Mouse (Mus musculus): ENCODE measurements around the gene Mdga1.
A peak's percentile ranks its signal among the peaks of the same experiment; 100 is the strongest.

The Mdga1 gene

GRCm38 (mm10) chr17:29981568-29981967, 11.7 kb upstream of the Mdga1 start:
- no peak for DNase-seq (ENCODE audit: low read depth)

DNA sequence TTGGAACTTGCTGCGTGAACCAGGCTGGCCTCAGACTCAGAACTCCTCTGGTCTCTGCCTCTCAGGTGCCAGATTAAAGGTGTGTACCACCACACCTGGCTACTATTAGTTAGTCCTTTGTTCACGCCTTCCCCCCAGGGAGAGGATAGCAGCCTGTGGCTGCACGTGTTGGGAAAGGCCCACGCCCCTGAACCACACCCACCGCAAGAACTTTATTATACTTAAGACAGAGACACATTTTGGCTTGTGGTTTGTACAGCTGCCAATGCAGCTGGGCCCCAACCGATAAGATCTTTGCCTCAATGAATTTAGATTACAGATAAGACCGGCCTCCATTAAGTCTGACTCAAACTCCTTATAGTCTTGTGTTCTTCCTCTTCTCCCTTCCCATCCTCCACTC, 10.0 kb upstream of the Mdga1 start:
- peak; percentile 70 for DNase-seq (ENCODE audit: low read depth)

DNA sequence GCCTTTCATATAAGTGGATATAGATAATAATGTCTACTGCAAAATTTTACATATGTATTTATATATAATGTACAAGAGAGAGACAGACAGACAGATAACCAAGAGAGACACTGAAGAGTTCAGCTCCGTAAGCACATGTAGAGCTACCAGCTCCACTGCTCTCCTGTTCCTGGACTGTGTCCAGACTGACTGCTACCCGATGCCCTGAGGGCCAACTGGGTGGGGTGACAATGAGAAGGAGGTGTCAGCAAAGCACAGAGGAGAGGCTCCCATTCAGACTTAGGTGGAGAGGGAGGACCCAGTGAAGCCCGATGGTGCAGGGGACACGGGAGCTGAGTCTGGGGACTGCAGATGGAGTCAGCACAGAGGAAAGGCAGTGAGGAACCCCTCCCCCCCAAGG, 9.1 kb upstream of the Mdga1 start:
- DNase-seq (ENCODE audit: low read depth) = no peak

DNA sequence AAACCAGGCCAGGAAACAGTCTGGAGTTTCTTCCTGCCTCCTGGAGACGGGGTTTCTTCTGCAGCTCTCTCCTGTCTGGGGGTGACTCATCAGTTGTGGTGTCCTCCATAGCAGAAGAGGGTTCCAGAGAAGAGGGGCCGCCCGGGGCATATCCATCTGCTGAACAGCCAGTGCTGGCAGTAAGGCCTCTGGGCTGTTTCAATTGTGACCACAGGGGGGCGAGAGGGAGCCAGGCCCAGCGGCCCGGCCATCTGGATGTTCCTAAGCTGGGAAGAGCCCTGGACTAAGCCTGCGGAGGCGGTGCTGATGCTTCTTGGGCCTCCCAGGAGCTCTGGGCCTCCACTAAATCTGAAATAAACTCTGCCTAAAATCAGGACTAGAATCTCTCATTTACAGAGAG, 5.8 kb upstream of the Mdga1 start:
- DNase-seq (ENCODE audit: low read depth) = peak; percentile 71

DNA sequence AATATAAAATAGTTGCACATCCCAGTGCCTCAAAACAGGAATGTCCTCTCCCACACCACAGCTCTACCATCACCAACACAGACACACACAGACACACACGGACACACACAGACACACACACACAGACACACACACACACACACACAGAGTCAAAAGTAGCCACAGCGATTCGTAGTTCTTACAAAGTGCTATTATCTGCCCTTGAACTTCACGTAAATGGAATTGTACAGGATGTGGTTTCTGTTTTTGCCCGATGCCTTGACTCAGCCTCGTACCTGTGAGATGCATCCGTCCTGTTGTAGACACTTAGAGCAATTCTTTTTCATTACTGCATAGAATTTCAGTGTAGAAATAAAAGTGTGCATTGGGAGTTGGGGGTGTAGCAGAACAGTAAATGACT, 3.3 kb upstream of the Mdga1 start:
- peak; percentile 76 for DNase-seq (ENCODE audit: low read depth)

- no peak for DNase-seq (ENCODE audit: low read depth)
These were observed 2.0 kb upstream of the Mdga1 start for GRCm38 (mm10) chr17:29971761-29972432.

DNA sequence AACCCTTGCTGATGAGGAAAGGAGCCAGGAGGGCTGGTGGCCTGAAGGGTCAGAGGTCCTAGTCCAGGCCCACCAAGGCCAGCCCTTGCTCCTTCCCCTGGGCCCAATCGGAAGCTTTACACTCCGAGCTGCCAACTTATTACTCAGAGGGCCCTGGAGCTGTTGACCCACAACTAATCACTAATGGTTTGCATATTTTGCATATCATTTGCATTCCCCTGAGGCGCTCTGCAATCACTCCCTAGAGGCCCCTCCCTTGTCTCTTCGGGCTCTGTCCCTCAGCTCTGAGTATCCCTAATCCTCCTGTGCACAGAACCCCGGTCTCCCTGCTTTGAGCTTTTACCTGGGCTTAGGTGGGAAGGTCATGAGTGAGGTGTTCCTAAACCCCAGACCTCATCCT, 4.4 kb downstream of the Mdga1 start:
- DNase-seq (ENCODE audit: low read depth) = no peak

DNA sequence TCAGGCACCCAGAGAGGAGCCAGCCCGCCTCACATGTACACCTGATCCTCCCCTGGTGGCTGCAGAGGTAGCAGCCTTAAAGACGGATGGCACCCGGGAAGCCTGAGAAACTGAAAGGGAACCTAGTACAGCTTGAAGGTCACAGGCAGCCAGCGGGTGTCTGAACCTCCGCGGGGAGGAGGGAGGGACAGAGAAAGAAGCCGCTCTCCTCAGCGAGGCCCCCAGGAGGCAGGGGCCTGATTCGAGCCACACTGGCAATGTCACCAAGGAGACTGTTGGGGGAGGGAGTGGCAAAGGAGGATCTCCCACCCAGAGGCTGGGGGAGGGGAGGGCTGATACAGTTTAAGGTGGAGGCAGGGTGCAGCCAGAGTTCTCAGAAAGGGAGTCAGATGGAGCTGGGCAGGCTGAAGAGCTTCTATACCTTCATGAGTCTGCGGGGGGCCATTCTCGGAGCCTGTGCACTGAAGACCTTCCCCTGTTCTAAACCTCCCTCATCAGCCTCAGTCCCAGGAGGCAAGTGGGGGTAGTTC, 6.1 kb downstream of the Mdga1 start:
- DNase-seq (ENCODE audit: low read depth) = peak; percentile 60

- DNase-seq (ENCODE audit: low read depth) = no peak
These were observed 14.0 kb downstream of the Mdga1 start for GRCm38 (mm10) chr17:29955880-29956279.

DNA sequence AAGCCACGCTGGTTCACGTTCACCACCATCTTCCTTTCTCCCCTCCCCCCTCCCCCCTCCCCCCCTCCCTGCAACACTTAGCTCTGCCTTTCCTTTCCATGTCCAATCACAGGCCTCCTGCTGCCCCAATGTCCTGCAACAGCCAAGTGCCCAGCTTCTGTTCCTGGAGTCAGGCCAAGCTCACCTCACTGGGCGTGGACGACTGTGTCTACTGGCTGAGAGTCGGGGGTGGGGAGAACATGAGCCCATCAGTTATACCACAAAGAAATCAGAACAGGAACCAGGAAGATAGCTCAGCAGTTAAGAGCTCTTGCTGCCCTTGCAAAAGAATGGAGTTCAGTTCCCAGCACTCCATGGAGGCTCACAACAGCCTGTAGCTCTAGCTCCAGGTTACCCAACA, 15.6 kb downstream of the Mdga1 start:
- no peak for DNase-seq (ENCODE audit: low read depth)

DNA sequence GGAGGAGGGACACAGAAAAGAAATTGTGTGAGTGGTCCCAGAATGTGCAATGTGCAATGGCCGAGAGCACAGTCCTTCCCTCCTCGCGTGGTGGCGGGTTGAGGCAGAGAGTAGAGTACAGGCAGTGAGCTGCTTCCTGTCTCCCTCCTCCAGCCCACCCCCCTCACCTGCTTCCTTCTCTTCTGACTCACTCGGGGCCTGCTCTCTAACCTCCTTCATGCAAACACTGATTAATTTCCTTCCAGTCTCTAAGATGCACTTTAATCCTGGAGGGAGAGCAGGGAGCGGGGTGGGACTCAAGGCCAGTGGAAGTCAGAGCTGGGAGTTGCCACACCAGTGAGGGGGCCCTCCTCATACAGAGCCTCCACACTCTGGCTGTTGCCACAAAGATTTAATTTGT, 18.8 kb downstream of the Mdga1 start:
- no peak for DNase-seq (ENCODE audit: low read depth)

- no peak for DNase-seq (ENCODE audit: low read depth)
These were observed 19.3 kb downstream of the Mdga1 start for GRCm38 (mm10) chr17:29950574-29950973.

DNA sequence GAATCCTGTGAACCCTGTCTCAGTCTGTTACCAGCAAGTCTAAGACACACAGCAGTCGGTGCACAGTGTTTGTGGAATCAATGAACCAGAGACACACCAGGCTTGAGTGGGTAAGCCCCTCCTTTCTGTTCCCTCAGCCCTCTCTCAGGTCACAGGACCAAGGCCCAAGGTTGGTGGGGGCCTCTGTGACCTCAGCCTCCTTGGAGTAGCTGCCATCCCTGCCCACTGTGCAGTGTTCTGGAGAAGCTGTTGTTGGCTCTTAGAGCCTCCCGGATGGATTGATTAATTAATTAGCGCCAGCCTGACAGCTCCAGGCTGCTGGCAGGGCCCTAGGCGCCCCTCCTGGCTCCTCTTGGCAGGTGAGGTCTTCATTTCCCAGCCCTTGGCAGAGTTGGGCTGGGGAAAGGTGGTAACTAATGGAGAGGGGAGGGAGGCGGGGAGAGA, 22.6 kb downstream of the Mdga1 start:
- no peak for DNase-seq (ENCODE audit: low read depth)

- no peak for DNase-seq (ENCODE audit: low read depth)
These were observed 25.5 kb downstream of the Mdga1 start for GRCm38 (mm10) chr17:29944376-29944775.

- DNase-seq (ENCODE audit: low read depth) = no peak
These were observed 30.9 kb downstream of the Mdga1 start for GRCm38 (mm10) chr17:29939011-29939410.

GRCm38 (mm10) chr17:29937350-29937781, 32.5 kb downstream of the Mdga1 start:
- DNase-seq (ENCODE audit: low read depth) = no peak

DNA sequence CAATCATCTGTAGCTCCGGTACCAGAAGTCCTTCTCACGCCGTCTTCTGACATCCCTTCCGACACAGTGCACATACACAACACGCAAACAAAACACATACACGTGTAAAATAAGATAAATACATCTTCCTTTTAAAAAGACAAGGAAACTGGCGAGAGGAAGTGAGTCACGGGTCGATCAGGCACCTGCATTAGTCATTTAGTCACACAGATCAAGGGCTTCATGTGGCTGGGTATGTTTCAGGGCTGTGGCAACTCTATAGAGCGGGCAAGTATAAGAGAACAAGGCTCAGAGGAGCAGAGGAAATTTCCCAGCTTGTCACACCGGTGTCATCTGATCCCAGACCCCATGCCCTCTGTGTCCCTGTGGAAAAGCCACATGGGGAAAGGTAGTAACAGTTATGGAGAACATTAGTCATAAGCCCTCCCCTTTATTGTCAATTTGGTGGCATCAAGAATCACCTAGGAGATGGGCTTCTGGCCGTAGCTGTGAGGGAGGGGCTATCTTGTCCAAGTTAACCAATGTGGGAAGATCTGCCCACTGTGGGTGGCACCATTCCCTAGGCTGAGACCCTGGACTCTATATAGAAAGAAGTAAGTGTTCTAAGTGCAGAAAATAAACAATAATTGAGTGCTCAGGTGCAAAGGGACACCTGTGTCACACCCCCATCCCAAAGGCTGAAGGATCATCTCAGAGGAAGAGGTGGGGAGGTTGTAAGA, 35.6 kb downstream of the Mdga1 start:
- peak; percentile 47 for DNase-seq (ENCODE audit: low read depth)

DNA sequence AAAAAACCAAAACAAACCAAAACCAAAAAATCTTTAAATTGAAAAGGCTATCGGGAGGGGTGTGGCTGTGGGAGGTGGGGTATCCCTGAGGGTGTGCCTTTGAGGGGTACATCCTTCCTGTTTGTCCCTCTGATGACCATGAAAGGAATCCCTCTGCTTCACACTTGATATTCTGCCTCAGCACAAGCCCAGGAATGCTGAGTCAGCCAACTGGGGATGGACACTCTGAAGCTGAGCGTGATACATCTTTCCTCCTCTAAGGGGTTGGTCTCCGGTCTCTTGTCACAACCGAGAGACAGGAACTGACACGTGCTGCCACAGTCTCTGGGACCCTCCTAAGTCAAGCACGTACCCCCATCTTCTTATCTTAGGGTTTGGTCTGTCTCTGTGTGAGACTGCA, 37.1 kb downstream of the Mdga1 start:
- DNase-seq (ENCODE audit: low read depth) = no peak

- DNase-seq (ENCODE audit: low read depth) = no peak
These were observed 38.5 kb downstream of the Mdga1 start for GRCm38 (mm10) chr17:29931224-29931945.

GRCm38 (mm10) chr17:29928751-29929237, 41.1 kb downstream of the Mdga1 start:
- peak; percentile 31 for DNase-seq (ENCODE audit: low read depth)

- peak; percentile 23 for DNase-seq (ENCODE audit: low read depth)
These were observed 44.0 kb downstream of the Mdga1 start for GRCm38 (mm10) chr17:29925608-29926606.

Measured in induced T-regulatory cell, adult 2 months (primary cell).